Mouse (Mus musculus): ENCODE data around the gene Sde2.

GRCm38 (mm10) chr1:180835273-180836015, 15.5 kb upstream of the Sde2 start:
- TF ChIP-seq MAFK (IDR thresholded peaks at IDR 0.05; ENCODE audit: insufficient read depth, low read depth, low read length) (no peak), HCFC1 (IDR thresholded peaks at IDR 0.05; ENCODE audit: borderline replicate concordance, insufficient read depth, low read length) (no peak), CHD2 (IDR thresholded peaks at IDR 0.05; ENCODE audit: low read depth, low read length) (no peak), ZC3H11A (IDR thresholded peaks at IDR 0.05; ENCODE audit: borderline replicate concordance, low read depth, low read length) (no peak), ZNF384 (IDR thresholded peaks at IDR 0.05; ENCODE audit: low read depth, low read length) (no peak)
